Mouse (Mus musculus) thymus, postnatal 25 days (tissue): ENCODE data around the gene Dlg1.

Experiments
- DNase-seq: peaks from one replicate; pipeline ENCODE4 v3.0.0; 2022

Gene Dlg1

DNA sequence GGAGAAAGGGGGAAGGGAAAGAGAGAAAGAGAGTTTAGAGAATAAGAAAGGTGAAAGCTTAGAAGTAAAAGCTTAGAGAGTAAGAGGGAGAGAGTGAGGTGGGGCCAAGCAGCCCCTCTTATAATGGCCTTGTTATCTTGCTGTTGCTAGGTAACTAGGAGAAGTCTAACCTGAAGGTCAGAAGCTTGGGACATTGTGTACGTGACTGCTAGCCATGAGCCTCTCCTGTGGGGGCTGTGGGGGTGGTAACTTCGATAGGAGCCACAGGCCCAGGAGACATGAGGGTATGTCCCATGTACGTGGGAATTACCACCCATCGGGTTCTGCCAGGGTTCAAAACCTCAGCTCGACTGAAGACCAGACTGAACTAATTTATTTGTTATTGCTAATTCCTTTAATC is 77.5 kb downstream of the Dlg1 start:
- no peak for DNase-seq

DNA sequence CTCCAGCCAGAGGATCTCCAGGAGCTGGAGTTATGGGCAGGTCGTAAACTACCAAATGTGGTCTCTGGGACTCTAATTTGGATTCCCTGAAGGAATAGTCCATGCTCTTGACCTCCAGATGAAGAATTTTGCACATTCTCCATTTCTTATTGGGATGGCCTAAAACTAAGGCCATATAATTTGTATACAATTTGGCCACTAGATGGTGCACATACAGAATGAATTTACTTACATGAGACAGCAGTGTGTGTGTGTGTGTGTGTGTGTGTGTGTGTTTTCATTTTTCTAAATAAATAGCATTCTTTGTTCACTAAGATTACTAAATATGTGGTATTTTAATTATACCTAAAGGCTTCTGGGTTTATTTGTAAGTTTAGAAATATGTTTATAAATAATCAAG is 87.3 kb downstream of the Dlg1 start:
- no peak for DNase-seq

DNA sequence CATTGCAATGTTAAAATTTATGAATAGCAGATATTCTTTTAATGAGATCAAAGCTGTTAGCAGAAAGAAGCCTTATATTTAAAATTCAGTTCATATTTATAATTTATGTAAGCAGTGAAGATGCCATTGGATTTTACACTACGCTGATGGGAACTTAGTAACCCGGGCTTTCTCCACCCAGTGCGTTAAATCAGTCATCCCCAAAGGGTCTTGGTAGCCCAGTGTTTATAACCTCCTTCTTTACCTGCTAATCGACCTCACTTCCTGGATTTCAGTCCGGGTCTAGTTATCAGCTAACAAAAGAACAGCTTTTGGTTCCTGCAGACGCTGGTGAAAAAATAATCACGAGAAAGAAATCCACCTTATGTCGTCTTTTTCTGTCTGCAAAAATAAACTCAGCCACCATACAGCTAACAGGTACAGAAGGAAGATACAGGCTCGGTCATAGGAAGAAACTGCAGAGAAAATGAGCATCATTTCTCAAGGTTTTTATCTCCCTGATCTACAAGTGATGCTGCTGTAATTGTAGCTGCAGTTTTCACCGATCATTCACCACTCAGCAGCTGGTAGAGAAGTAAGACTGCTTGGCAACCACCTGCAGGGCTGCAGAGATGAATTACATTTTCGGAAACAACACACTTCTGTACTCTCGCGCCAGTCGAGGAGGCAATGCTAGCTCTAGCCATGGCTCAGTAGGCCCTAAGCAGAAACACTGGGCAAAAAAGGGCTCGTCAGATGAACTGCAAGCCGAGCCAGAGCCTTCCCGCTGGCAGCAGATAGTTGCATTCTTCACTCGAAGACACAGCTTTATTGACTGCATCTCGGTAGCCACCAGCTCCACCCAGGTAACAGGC is 91.2 kb downstream of the Dlg1 start:
- no peak for DNase-seq

DNA sequence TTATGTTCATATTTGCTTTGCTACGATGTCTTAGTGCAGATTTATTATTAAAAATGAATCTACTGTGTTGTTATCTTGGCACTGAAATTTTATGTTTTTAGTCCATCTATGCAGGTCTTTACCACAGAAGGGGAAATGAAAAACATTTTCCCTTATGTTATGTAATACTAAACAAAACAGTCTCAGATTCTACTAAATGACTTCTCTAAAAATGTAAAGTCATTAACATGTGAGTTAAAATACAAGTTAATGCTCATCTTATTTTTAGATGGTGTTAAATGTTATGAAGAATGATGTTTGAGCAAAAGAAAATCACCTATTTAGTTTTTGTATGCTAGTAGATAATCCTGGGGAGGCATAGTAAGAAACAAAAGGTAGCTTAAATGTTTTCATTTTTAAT is 91.8 kb downstream of the Dlg1 start:
- no peak for DNase-seq

DNA sequence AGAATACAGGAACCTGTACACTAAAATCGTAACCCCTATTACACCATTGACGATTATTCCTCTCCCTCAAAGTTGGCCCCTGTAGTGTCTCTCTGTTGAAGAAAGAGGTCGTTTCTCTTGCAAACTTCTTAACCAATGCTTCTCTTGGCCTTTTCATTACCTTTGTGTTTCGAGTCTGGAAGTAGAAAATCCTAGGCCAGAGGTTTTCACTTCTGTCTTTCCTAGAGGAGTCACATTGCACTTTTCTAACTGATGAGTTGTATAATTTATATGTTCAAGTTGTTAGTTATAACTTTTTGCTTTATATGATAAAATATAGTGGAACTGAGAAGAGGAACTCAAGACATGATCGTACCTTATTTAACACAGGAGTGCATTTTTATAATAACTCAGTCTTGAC is 93.2 kb downstream of the Dlg1 start:
- DNase-seq, result no peak

DNA sequence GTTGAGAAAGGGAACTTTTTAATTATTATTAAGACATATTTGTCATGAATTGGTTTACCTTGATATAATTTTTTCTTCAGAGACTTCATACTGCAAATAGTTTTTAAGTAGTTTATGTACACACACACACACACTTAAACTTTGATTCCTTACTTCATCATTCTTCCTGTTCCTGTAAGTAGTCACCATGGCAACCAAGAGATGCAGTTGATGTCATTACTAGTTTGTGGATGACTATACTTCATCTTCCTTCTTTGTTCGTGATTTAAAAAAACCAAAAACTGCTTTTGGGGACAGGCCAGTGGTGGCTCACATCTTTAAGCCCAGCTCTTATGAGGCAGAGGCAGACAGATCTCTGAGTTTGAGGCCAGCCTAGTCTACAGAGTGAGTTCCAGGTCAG is 94.4 kb downstream of the Dlg1 start:
- DNase-seq, result no peak

DNA sequence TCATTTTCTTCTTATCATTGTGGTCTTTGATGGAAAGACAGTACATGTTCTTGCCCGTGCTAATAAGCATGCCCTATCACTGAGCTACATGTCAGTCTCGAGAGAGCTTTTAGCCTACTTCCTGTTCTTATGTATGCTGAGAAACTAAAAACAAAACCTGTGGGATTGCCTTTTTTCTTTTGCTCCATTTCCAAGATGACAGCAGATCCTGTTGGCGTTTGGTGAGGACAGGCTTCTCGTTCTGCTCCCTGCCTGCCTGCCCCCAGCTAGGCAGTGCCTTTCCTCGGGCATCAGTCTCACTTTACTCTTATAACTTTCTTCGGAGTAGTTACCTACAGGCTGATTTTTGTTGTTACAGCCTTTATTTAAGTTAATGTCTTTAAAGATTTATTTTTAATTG is 96.2 kb downstream of the Dlg1 start:
- DNase-seq, result no peak

DNA sequence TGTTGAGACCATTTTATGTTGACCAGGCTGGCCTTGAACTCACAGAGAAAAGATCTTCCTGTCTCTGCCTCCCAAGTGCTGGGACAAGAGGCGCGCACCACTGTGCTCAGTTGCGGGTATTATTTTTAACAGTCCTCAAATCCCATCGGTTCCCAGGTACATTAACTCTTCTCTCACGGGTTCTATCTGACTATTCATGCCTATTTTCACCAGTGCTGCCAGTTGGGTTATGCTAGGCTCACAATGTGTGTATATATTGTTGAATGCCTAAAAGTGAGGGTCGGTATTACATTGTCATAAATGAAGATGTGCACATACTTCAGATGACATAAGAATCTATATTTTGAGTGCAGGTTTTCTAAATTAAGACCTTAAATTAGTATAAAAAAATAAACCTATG is 103.1 kb downstream of the Dlg1 start:
- DNase-seq, result no peak

DNA sequence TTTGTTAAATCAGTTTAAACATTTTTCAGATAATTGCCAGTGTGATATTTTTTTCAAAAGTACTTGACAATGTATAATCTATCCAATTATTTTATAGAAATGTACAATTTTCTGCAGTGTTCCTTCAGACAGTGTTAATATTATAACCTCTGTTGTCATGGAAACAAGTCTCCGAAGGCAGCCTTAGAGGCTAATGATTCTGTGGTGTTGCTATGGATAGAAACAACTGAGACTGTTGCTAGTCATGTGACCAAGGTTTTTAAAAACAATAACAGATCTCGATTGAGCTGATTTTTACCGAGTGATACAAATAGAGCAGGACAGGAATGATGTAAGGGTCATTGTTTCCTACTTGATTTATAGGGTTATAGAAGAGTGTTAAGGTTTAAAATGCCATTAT is 103.5 kb downstream of the Dlg1 start:
- DNase-seq, result no peak

DNA sequence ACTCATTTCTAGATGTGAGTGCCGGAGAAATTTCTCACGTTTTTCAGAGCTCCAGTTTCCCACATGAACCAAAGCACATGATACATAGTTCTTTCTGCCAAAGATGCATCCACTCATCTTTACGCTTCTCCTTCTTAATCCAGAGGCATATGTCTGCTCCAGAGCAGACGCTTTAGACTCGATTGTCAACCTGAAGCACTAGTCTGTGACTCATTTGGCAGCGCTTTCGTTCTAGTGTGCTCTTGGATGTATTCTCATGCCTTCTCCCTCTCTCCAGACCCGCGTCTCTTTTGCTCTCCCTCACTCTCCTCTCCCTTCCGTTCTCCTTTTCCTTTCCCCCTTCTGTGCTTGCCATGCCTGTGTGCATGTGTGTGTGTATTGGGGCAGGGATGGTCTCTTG is 112.7 kb downstream of the Dlg1 start:
- no peak for DNase-seq

DNA sequence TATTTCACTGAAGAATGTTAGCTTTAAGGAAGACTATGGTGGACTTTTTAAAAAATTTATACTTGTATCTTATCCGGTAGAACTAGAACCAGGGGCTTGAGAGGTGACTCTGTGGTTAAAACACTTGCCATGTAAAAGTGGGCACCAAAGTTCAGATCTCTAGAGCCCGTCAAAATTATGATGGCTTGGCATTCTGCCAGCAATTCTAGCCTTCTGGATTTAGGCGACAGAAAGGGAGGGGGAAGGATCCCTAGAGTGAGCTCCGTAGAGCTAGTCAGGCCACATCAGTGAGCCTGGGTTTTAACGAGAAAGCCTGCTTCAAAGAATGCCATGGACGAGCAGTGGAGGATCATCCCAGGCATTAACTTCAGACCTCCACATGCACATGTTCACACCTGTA is 117.8 kb downstream of the Dlg1 start:
- DNase-seq, result no peak

DNA sequence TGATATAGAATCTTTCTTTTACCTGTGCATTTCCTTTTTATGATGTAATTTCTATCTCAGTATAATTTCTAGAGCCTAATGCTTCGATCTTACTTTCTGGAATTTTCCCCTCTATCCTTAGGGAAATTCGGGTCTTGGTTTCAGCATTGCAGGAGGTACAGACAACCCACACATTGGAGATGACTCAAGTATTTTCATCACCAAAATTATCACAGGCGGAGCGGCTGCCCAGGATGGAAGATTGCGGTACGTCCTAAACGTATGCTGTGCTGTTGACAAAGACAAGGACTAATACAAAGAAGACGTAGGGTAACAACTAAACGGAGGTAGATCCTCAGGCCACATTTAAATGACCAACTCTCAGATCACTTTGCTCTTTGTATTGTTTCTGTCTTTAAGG is 126.8 kb downstream of the Dlg1 start:
- DNase-seq, result no peak

DNA sequence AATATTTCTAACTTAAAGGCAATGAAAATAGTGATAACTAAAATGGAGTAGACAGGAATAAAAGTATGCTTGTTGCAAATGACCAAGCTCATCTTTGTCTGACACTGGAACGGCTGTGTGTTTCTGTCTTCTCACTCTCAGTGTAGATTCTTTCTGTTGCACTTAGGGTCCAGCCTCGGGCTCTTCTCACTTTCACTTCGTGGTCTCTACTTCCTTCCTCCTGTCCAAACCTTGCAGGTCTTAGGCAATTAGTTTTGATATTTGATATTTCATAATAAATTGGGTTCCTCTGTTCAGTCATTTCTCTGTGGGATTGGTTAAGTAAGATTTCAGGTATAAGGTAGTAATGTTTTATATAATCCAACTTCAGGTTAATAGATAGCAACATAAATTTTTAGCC is 140.4 kb downstream of the Dlg1 start:
- no peak for DNase-seq

DNA sequence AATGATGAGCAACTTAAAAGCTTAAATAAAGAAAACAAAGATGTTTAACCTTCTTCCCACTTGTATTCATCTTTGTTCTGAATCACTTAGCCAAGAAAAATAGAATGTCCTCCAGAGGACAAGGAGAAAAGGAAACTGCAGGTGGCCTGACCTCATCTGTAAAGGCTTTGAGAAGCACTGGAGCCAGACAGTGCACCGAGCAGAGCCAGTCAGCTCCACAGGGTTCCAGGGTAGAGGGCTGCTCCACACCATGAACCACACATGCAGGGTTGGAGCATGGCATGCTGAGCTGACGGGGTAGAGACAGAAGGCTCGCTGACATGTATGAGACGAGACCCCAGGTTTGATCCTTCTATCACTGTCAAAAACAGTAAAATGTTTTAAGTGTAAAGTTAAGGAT is 162.8 kb downstream of the Dlg1 start:
- DNase-seq, result no peak

DNA sequence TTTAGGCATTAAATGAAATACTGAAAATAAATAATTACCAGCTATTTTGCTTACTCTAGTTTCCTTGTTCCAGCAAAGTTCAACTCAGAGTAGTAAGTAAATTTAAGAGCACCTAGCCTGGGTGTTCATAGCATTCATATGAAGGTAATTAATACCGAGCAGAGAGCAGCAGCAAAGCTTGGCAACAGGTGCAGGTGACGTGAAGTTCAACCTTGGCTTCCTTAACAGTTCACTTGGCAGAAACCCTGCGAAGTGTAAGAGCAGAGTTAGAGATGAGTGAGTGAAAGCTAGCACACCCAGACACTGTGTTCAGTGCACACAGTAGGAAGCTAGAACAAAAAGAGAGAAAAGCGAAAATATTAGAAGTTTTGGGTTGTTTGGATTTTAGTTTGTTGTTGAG is 167.5 kb downstream of the Dlg1 start:
- DNase-seq, result no peak

DNA sequence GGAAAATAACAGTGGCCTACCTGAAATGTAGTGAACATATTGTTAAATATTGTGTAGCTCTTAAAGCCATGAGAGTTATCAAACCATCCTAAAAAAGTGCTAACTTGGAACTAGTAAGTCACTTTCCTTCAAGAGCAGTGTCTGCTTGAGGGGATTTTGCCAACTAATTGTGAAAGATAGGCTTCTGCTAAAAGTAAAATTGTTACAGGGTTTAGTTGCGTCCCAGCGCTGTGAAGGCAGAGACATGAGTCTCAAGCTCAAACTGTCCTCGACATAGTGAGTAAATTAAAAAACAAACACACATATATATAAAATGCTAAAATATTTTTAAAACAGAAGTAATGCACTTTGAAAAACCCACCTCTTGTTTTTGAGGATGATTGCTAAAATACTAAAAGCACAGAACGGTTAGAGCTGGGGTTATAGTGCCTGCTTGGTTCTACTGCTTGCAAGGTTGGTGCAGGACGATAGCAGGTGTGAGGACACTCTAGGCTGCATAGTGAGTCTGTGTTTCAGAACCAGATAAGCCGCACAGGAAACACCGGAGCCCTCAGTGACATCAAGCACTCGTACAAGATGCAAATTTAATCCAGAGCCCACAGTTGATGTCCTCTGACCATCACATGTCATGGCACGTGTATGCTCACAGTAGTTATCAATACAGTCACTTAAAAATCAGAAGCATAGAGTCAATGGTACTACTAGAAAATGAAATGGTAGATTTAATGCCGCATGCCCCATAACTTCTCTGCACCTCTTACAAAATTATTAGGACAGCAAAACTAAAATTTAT is 169.6 kb downstream of the Dlg1 start:
- no peak for DNase-seq

DNA sequence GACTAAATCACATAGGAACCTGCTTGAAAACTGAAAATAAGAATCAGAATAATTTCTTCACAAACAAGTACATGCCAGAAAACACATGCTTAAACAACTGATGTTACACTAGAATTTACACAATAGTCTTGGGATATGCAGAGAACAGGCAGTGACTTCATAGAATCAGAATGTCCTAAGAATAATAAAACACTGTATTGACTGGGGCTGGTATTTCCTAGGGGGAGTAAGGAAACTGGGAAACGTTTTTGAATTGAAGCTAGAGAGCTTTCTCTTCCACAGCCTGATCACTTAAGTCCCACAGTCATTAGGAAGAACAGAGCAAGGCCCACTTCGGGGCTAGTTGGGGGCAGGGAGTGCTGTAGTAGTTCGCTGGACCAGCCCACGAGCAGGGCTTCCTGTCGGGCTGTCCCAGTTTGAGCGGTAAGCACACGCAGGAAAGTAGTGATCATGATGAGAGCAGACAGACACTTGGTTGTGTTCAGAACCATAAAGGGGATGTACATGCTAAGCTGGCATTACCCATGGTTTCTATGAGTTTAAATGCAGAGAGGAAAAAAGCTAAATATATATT is 170.9 kb downstream of the Dlg1 start:
- DNase-seq, result no peak

DNA sequence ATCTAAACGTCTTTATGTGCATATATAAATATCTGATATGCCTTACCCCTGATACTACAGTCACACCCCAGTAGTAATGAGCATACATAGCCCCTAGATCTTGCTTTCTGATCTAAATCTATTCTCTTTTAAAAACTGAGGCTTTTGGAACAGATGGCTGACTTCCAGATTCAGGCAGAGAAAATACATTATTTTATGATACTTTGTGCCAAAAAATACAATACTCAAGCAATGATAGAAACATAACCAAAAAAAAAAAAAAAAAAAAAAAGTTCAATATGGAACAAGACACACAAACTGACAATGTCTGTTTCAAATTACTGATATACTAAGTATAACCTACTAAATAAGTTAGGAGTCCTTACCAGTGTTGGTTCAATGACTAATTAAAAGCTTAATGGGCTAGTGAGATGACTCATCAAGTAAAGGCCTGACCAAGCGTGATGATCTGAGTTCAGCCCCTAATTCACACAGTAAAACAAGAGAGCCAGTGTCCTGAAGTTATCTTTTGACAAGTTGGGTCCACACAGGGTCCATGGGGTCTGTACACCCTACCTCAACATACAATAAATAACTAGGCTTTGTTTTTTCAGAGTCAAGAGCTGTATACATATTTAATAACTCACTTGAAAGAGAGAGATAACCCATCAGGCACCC is 171.5 kb downstream of the Dlg1 start:
- no peak for DNase-seq

DNA sequence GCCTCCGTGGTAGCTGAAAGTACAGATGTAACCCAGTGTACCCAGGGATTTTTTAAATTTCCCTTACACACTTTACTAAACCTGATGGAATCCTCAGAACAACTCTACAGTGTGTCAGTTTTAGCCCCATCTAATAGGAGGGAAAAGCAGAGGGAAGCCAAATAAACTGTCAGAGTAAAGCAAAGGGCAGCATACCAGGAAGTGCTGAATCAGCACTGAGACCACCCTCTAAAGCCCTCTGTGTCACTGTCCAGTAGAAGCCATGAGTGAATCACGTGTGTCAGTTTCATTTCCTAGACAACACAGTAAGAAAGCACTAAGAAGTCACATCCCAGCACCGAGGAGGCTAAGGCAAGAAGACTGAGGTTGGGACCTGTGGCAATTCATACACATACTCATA is 174.1 kb downstream of the Dlg1 start:
- DNase-seq, result no peak

DNA sequence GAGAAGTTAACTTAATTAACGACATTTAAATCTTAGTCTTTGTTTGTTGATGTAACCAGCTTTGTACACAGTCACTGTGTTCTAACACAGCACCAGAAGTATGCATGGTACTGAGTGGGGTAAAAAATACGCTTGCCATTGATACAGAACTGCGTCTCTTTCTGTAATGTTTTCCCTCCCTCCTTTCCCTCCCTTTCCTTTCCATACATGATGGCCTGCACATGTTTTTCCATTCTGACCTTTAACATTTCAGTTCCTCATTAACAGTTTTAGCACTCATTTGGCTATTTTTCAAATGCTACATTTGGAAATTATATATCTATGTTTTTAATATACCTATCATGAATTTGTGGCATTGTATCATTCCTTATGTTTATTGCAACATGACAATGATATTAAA is 181.0 kb downstream of the Dlg1 start:
- no peak for DNase-seq

DNA sequence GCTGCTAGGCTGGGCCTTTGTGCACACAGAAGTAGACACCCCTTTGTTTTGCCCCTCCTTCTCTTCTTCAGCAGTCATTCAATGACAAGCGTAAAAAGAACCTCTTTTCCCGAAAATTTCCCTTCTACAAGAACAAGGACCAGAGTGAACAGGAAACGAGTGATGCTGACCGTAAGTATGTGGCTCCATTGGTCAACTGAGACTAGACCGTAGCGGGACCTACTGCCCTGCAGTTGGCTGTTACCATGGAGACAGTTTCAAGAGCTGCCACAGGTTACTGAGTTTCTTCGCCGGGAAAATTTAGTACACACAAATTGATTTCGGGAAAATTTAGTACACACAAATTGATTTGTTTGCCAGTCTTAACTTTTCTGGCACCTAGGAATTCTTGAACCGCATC is 183.5 kb downstream of the Dlg1 start:
- no peak for DNase-seq

DNA sequence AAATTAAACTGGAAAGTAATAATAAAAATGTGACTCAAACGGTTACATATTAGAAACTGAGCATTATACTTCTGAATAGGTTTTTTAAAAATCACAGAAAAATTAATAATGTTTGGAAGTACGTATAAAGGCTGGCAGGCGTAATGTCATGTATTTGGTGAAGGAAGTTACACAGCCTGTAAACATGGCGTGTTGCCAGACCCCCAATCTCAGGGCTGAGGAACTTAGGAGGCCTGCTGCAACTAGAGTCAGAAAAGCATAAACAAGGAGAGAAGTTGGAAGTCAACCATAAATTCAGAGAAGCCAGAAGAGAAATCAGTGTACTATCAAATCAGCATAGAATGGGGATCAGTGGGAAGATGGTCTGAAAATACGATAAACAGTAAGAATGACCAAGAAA is 200.7 kb downstream of the Dlg1 start:
- DNase-seq, result no peak

DNA sequence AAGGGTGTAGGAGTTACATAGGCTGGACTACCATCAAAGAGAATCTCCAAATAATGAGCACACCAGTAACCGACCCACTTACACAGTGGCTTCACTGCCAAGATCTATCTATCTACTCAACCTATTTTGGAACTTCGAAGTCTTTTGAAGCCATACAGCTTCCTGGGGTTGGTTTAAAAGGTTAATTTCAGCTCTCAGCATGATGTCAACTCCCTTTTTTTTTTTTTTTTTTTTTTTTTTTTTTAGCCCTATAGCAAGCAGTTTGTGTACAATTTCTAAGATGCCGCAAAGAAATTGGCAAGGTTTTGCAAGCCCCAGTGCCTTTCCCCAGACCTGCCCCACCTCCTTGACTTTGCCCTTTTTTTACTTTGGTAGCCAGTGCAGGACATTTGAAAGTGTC is 202.0 kb downstream of the Dlg1 start:
- no peak for DNase-seq

DNA sequence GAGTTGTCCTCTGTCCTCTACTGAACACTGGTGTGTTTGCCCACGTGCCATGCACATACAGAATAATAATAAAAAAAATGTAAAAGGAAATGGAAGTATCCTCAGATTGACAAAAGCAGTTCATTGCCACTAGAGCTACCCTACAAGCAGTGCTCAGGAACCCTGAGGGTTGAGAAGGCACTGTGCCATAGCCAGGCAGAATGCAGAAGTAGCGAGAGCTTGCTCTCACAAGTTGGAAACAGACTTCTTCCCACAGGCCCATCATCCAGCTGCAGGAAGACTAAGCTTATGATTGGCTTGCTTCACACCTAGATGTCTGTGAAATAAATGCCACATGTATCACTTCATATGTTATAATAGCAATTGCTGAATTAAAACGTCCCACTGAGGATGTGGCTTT is 203.7 kb downstream of the Dlg1 start:
- no peak for DNase-seq
